Mouse (Mus musculus) liver, postnatal 0 days (tissue): Measurements from ENCODE around the gene 4930486L24Rik. TPM values are rescaled to one million over a fixed set of nuclear protein-coding genes. Genes with fewer than 3 reads are reported as not detected.

Source experiments
- ATAC-seq: fragments of 200-750 bp; cut with Nextera tagmentation; 2 replicates; pipeline ENCODE4 v1.8.0; 2017; ENCODE audit warnings: mild to moderate bottlenecking, moderate library complexity
- DNase-seq: peaks from one replicate; pipeline ENCODE4 v3.0.0-alpha.2; 2016
- H3K27ac ChIP-seq: fragments of 300-500 bp; sonication (generic); 2 replicates; pipeline ENCODE4 v1.5.1; 2014; ENCODE audit warnings: antibody characterized with exemption, moderate library complexity, mild to moderate bottlenecking, low read depth
- H3K27me3 ChIP-seq: fragments of 300-500 bp; sonication (generic); 2 replicates; pipeline ENCODE4 v1.6.1; 2014; ENCODE audit warnings: low read length, control low read depth, mixed read lengths; ENCODE audit not compliant: insufficient read depth
- H3K36me3 ChIP-seq: fragments of 300-500 bp; sonication (generic); replicated peaks from 2 replicates; pipeline ENCODE4 v1.6.1; 2014; ENCODE audit warnings: mild to moderate bottlenecking, control low read depth, low read length, moderate library complexity, mixed read lengths; ENCODE audit not compliant: insufficient read depth
- H3K4me1 ChIP-seq: fragments of 300-500 bp; sonication (generic); 2 replicates; pipeline ENCODE4 v1.6.1; 2014; ENCODE audit warnings: antibody characterized with exemption, mild to moderate bottlenecking, control low read depth; ENCODE audit not compliant: insufficient read depth
- H3K4me2 ChIP-seq: fragments of 300-500 bp; sonication (generic); 2 replicates; pipeline ENCODE4 v1.6.1; 2014; ENCODE audit warnings: low read depth, mild to moderate bottlenecking, low read length, moderate library complexity, mixed read lengths
- H3K4me3 ChIP-seq: fragments of 300-500 bp; sonication (generic); 2 replicates; pipeline ENCODE4 v1.5.1; 2014; ENCODE audit warnings: low read depth, low read length
- H3K9ac ChIP-seq: fragments of 300-500 bp; sonication (generic); replicated peaks from 2 replicates; pipeline ENCODE4 v1.6.1; 2014; ENCODE audit warnings: mild to moderate bottlenecking, moderate library complexity
- H3K9me3 ChIP-seq: fragments of 300-500 bp; sonication (generic); 2 replicates; pipeline ENCODE4 v1.6.1; 2016; ENCODE audit warnings: mild to moderate bottlenecking, control low read depth, low read length, mixed read lengths
- CTCF ChIP-seq: sonication (generic); IDR thresholded peaks from 2 replicates; pipeline ENCODE4 v1.5.1; 2016; ENCODE audit warnings: antibody characterized with exemption, low read depth
- EP300 ChIP-seq: IDR thresholded peaks from 2 replicates; pipeline ENCODE4 v1.6.1; 2016; ENCODE audit warnings: antibody characterized with exemption, low read depth, mild to moderate bottlenecking
- WGBS: fragments of 180-500 bp; shearing (Covaris S2); extraction: QIAGEN DNeasy Blood & Tissue Kit; methylation state at CpG from one replicate; pipeline ENCODE4 v1.1.7; 2014; ENCODE audit not compliant: insufficient replicate concordance; 5-methylcytosine and 5-hydroxymethylcytosine counted together
- polyA plus RNA-seq: library from polyadenylated mRNA; unstranded; fragments of >200 nt; fragmentation: Nextera tagmentation; extraction: Ambion mirVana; gene quantifications from 2 replicates; pipeline ENCODE4 v1.2.1, GENCODE M21; 2015

4930486L24Rik gene
- polyA plus RNA-seq, 1 experiment from 2014 or later = not detected

DNA sequence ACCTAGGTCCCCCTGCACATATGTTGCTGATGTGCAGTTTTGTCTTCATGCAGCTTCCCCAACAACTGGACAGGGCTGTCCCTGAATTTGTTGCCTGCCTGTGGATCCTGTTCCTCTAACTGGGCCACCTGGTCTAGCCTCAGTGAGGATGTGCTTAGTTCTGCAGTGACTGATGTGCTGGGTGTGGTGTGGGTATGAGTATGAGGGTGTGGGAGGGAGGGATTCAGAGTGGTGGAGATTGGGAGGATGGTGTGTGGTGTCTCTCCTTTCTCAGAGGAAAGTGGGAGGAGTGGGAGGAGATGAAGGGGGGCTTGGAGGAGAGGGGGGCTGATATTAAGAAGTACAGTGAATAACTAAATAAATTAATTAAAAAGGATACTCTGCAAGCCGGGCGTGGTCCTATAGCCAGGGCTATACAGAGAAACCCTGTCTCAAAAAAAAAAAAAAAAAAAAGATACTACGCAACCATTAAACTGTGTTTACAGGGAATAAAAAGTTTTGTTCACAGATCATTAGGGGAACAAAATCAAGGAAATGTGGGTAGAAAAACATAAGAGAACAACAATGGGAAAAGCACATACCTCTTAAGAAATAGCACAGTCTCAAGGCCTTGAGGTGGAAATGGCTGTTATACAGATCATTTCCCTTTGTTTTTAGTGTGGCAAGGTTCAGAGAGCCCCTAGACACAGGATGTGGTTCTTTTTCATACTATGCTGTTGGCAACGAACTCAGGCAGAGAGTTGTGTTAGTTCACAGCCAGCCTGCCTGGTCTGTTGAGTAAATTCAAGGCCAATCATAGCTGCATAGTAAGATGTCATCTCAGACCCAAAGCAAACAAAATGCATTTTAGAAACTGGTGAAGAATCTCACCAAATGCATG is 15.8 kb downstream of the 4930486L24Rik start:
- no peaks in the 10 kb centered on the region for H3K4me1 ChIP-seq
- ATAC-seq (peak; percentile 35), DNase-seq (no peak)
- H3K4me2 ChIP-seq = no peak overlapping the region
- no peak overlapping the region for H3K9ac ChIP-seq
- H3K27ac ChIP-seq = no peak overlapping the region
- H3K27me3 ChIP-seq = no peaks in the 10 kb centered on the region
- TF ChIP-seq CTCF (no peak), EP300 (0 out of 2 replicates have a peak, but pooled peaks have one; percentile 18)
- H3K9me3 ChIP-seq = no peaks in the 10 kb centered on the region
- H3K4me3 ChIP-seq = no peak overlapping the region
- no peaks in the 10 kb centered on the region for H3K36me3 ChIP-seq
- 64% methylated on average over 4 of the region's 4 CpGs for WGBS

DNA sequence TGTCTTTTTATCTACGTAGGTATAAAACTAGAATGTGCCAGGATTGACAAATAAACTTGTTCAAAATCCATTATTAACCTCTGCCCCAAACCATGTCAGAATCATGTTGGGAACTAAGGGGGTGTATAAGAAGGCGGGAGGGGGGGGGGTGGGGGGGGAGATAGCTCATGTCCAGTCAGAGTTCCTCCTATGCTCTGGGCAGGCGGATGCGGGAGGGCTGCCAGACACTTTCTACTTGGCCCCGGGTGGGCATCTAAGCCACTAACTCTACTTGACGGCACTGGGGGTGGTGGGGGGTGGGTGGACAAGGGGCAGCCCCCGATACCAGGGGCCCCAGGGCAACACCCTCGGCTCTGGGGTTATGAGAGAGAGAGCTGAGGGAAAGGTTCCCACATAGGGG is 21.1 kb downstream of the 4930486L24Rik start:
- WGBS = 75% methylated on average over 8 of the region's 8 CpGs
- Histone ChIP-seq H3K4me1 (no peaks in the 10 kb centered on the region), H3K36me3 (no peaks in the 10 kb centered on the region), H3K4me3 (no peak overlapping the region), H3K27ac (no peak overlapping the region), H3K9me3 (no peaks in the 10 kb centered on the region), H3K9ac (no peak overlapping the region), H3K27me3 (no peaks in the 10 kb centered on the region), H3K4me2 (no peak overlapping the region)
- ATAC-seq (no peak), DNase-seq (no peak)
- TF ChIP-seq CTCF = no peak
- TF ChIP-seq EP300 = no peak

DNA sequence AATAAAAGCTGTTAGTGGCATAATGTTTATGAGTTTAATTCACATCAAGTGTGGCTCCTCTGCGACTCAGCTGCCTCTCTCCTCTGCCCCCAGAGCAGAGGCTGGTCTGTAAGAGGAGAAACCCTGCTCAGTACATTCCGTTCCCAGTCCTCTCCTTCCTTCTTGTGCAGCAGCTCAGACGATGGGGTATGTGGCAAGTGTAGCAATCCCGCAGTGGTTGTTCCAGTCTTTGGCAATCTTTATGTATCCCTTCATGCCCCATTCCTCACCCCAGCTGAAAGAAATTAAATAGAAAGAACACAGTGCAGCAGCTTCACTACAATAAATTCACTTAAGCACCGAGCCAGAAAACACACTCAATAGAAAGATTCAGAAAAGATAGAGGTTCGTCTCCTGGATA is 21.6 kb downstream of the 4930486L24Rik start:
- H3K4me3 ChIP-seq = no peak overlapping the region
- no peaks in the 10 kb centered on the region for H3K36me3 ChIP-seq
- no peaks in the 10 kb centered on the region for H3K9me3 ChIP-seq
- H3K9ac ChIP-seq = no peak overlapping the region
- no peaks in the 10 kb centered on the region for H3K27me3 ChIP-seq
- H3K27ac ChIP-seq = no peak overlapping the region
- TF ChIP-seq CTCF (no peak), EP300 (no peak)
- WGBS = 67% methylated on average over 6 of the region's 6 CpGs
- ATAC-seq (no peak), DNase-seq (no peak)
- no peaks in the 10 kb centered on the region for H3K4me1 ChIP-seq
- H3K4me2 ChIP-seq = no peak overlapping the region

DNA sequence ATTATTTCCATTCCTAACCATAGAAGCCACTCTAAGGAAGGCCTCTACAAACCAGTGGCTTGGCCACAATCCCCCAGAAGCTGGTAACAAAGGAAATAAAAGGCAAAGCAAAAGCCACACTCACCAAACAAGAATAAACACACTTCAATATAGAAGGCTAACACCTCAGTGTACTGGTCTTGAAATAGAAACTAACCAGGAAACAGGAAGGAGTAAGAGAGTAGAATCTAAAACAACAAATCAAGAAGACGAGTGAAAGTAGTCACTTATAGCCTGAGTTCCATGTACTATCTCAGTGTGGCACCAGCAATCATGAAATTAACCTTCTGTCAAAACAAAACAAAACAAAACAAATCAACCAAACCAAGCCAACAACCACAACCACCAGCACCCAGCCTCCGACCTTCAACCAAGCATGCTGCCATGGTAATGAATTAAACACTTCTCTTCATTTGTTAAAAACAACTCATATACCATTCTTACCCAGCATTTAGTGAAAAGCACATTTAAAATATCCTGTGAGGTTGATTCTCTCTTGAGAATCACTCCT is 24.8 kb downstream of the 4930486L24Rik start:
- Histone ChIP-seq H3K4me1 (no peaks in the 10 kb centered on the region), H3K27ac (no peak overlapping the region), H3K27me3 (no peaks in the 10 kb centered on the region), H3K4me3 (no peak overlapping the region), H3K36me3 (no peaks in the 10 kb centered on the region), H3K4me2 (no peak overlapping the region), H3K9me3 (no peaks in the 10 kb centered on the region), H3K9ac (no peak overlapping the region)
- TF ChIP-seq EP300 (no peak), CTCF (no peak)
- no peak for ATAC-seq
- no peak for DNase-seq
- WGBS = 62% methylated on average over 2 of the region's 2 CpGs

DNA sequence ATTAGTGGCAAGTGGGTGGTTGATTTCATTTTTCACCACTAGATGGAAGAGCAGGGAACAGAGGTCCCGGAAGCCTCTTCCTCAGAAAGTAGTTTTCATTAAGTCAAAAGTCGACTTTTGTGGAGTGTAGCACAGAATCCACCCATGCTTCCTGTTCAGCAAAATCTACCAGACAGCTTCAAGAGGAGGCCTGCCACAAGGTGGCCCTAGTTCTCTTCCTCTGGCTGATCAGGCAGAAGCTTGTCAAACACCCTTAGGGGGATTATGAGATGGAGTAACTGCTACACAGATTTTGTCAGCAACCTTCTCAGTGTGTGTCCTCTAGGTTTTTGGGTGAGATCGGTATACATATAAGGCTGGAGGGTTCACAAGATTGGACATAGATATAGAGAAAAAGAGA is 38.2 kb downstream of the 4930486L24Rik start:
- Histone ChIP-seq H3K4me1 (no peaks in the 10 kb centered on the region), H3K9me3 (no peaks in the 10 kb centered on the region), H3K4me3 (no peak overlapping the region), H3K36me3 (no peaks in the 10 kb centered on the region), H3K4me2 (no peak overlapping the region), H3K9ac (no peak overlapping the region), H3K27ac (no peak overlapping the region), H3K27me3 (no peaks in the 10 kb centered on the region)
- TF ChIP-seq EP300 (no peak), CTCF (peak; percentile 57)
- WGBS = 32% methylated on average over 3 of the region's 3 CpGs
- DNase-seq = peak; percentile 33
- ATAC-seq = no peak

DNA sequence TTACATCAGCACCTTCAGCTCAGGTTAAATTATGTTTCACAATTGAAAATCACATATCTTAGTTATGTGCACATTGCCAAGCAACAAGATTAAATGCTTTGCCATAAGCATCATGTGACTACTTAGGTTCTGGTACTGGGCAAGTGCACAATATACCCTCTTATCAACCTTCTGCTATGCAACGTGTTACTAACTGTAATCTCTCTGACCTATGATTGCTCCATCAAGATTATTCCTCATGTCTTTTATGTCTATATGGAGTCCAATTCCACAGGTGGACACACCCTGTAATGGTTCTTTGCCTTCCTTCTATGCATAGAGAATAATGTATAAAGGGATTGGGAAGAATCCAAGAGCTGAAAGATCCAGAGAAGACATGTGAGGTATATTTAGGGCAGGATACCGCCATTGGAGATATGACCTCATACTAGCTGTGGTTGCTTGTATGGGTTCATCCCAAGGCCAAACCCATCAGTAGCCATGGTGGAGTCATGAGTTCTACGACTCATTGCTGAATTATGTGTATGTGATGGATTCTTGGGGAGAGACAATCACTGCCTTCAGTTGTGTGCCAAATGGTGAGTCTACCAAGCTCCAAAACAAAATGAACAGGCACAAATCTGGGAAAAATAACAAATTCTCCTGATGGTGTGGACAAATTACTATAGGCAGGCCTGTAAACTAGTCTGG is 43.6 kb downstream of the 4930486L24Rik start:
- Histone ChIP-seq H3K4me3 (no peak overlapping the region), H3K27ac (no peak overlapping the region), H3K4me2 (no peak overlapping the region), H3K27me3 (no peaks in the 10 kb centered on the region), H3K4me1 (no peaks in the 10 kb centered on the region), H3K9me3 (no peaks in the 10 kb centered on the region), H3K36me3 (no peaks in the 10 kb centered on the region), H3K9ac (no peak overlapping the region)
- ATAC-seq (no peak), DNase-seq (no peak)
- TF ChIP-seq EP300 (no peak), CTCF (no peak)
- WGBS = 61% methylated on average over 3 of the region's 3 CpGs
